Mouse (Mus musculus): ENCODE measurements around the gene Dmap1.

- TF ChIP-seq GATA1 (IDR thresholded peaks at IDR 0.05; ENCODE audit: borderline replicate concordance, low read length) (no peak), FLI1 (IDR thresholded peaks at IDR 0.05; ENCODE audit: low read length) (no peak)
These were observed 16.5 kb downstream of the Dmap1 start for GRCm38 (mm10) chr4:117665531-117665930.
